In genomic region chr9:106222994-106223393, GRCm38 (mm10) we compare ENCODE assay signal across 23 mouse cellular contexts. TPM values are rescaled to one million over a fixed set of nuclear protein-coding genes. Genes with fewer than 3 reads are reported as not detected.
DNase-seq lines count a peak whose midpoint lies in the region; ATAC-seq lines count a peak whose summit lies in the region.
"Had no signal": no experiment of that assay in that cellular context is flagged by ENCODE, and none has a peak within 500 bp of the region (broad histone marks: within the 10 kb centered on the region; RNA-seq: fewer than 3 reads in every experiment).

No protein-coding gene starts in this region.

- DNase-seq in liver (no peak), A20 (ENCODE audit: low read depth, low spot score) (peak; percentile 83)
- no peak for DNase-seq in cerebellum, postnatal 4 days (ENCODE audit: low spot score in 2 of 2)
- no peak for DNase-seq in urinary bladder, postnatal 36 days (ENCODE audit: low spot score in 2 of 2)
- DNase-seq: adrenal gland, adult 2 months; cerebellum, adult 11 months; cerebellum, postnatal 25 days; heart, adult 2 months; heart, postnatal 4 days; lung, adult 18-20 months; right cerebral cortex, adult 18-20 months; thymus, postnatal 4 days had no signal

- no peak overlapping the region for H3K4me3 ChIP-seq in liver, embryonic 12.5 days
- H3K4me3 ChIP-seq in brown adipose tissue, adult 24 weeks (ENCODE audit: insufficient read depth, low read depth, low read length) = peak overlapping the region; percentile 31; the same call in 1 of the 2 replicates
- peak overlapping the region; percentile 48 for H3K4me3 ChIP-seq in megakaryocyte, embryonic 14.5 days (replicated peaks)
- H3K4me3 ChIP-seq in kidney, embryonic 16.5 days (ENCODE audit: low read length) = no peak overlapping the region
- H3K4me3 ChIP-seq: heart, adult 2 months; limb, embryonic 12.5 days; midbrain, embryonic 12.5 days; neural tube, embryonic 13.5 days had no signal

- 47% methylated on average over 4 of the region's 4 CpGs for WGBS in liver, embryonic 12.5 days (ENCODE audit: insufficient replicate concordance)
- 85% methylated on average over 4 of the region's 4 CpGs for WGBS in kidney, embryonic 16.5 days

- no peaks in the 10 kb centered on the region for H3K36me3 ChIP-seq in liver, embryonic 12.5 days
- peaks cover under 1% of the 10 kb centered on the region for H3K36me3 ChIP-seq in megakaryocyte, embryonic 14.5 days (replicated peaks; ENCODE audit: low read length)
- H3K36me3 ChIP-seq in kidney, embryonic 16.5 days (ENCODE audit: insufficient read depth, low read length) = no peaks in the 10 kb centered on the region
- H3K36me3 ChIP-seq: limb, embryonic 12.5 days; midbrain, embryonic 12.5 days; neural tube, embryonic 13.5 days had no signal

- H3K4me2 ChIP-seq in liver, embryonic 12.5 days = peak overlapping the region; percentile 8; the same call in 1 of the 2 replicates
- no peak overlapping the region for H3K4me2 ChIP-seq in kidney, embryonic 16.5 days (replicated peaks; ENCODE audit: low read depth, low read length)
- H3K4me2 ChIP-seq: limb, embryonic 12.5 days; midbrain, embryonic 12.5 days; neural tube, embryonic 13.5 days had no signal

- no peak for ATAC-seq in liver, embryonic 12.5 days
- no peak for ATAC-seq in kidney, embryonic 16.5 days (ENCODE audit: low FRiP score, low TSS enrichment)
- ATAC-seq: hindbrain, embryonic 16.5 days; intestine, postnatal 0 days had no signal

- no peaks in the 10 kb centered on the region for H3K9me3 ChIP-seq in liver, embryonic 12.5 days (replicated peaks)
- H3K9me3 ChIP-seq in megakaryocyte, embryonic 14.5 days = no peaks in the 10 kb centered on the region; the same call in 1 of the 2 replicates
- H3K9me3 ChIP-seq in kidney, embryonic 16.5 days (ENCODE audit: low read length) = no peaks in the 10 kb centered on the region
- H3K9me3 ChIP-seq: limb, embryonic 12.5 days; midbrain, embryonic 12.5 days; neural tube, embryonic 13.5 days had no signal

- H3K9ac ChIP-seq in liver, embryonic 12.5 days = no peak overlapping the region
- no peak overlapping the region for H3K9ac ChIP-seq in kidney, embryonic 16.5 days (replicated peaks; ENCODE audit: low read length)
- H3K9ac ChIP-seq: limb, embryonic 12.5 days; midbrain, embryonic 12.5 days; neural tube, embryonic 13.5 days had no signal

- no peak overlapping the region for H3K27ac ChIP-seq in liver, embryonic 12.5 days
- peak overlapping the region; percentile 63; the same call in 1 of the 2 replicates for H3K27ac ChIP-seq in brown adipose tissue, adult 24 weeks (replicated peaks; ENCODE audit: low read depth, low read length)
- H3K27ac ChIP-seq in kidney, embryonic 16.5 days (ENCODE audit: low read length) = no peak overlapping the region
- H3K27ac ChIP-seq: heart, adult 2 months; kidney, postnatal 0 days; limb, embryonic 12.5 days; midbrain, embryonic 12.5 days; neural tube, embryonic 13.5 days had no signal

- peaks cover 21% of the 10 kb centered on the region for H3K4me1 ChIP-seq in liver, embryonic 12.5 days
- peaks cover 4% of the 10 kb centered on the region; the same call in 1 of the 2 replicates for H3K4me1 ChIP-seq in brown adipose tissue, adult 24 weeks (ENCODE audit: control insufficient read depth, insufficient read depth, insufficient read length, low read length)
- H3K4me1 ChIP-seq in megakaryocyte, embryonic 14.5 days = peaks cover 30% of the 10 kb centered on the region
- peaks cover 23% of the 10 kb centered on the region for H3K4me1 ChIP-seq in kidney, embryonic 16.5 days (ENCODE audit: insufficient read depth, low read length)

- H3K27me3 ChIP-seq in liver, embryonic 12.5 days (replicated peaks) = peaks cover 59% of the 10 kb centered on the region
- peaks cover 62% of the 10 kb centered on the region for H3K27me3 ChIP-seq in megakaryocyte, embryonic 14.5 days (replicated peaks)
- peaks cover 7% of the 10 kb centered on the region; the same call in 1 of the 2 replicates for H3K27me3 ChIP-seq in kidney, embryonic 16.5 days (ENCODE audit: insufficient read depth, low read length)

RNA-seq across cellular contexts. Expression of gene Tlr9, which starts 0.6 kb away (rescaled TPM):
- polyA plus RNA-seq in liver, embryonic 12.5 days (2016; fragmentation: Nextera tagmentation; extraction: Ambion mirVana) = 0.06 TPM in 1 of 2 replicates, not detected in the other
- 0.48 and 0.88 TPM in 2 replicates for polyA plus RNA-seq in brown adipose tissue, adult 24 weeks (2012; ENCODE audit: insufficient read depth, insufficient read length, missing spikeins)
- 0.63 and 2.3 TPM in 2 replicates for polyA plus RNA-seq in megakaryocyte, embryonic 14.5 days (2012; ENCODE audit: insufficient read depth, low replicate concordance)
- polyA plus RNA-seq in kidney, embryonic 16.5 days (2015; fragmentation: Nextera tagmentation; extraction: Ambion mirVana) = 0.07 TPM in 1 of 2 replicates, not detected in the other
- polyA plus RNA-seq: forebrain, embryonic 11.5 days; limb, embryonic 12.5 days; midbrain, embryonic 12.5 days; neural tube, embryonic 13.5 days had no signal

RNA-seq across cellular contexts. Expression of gene Twf2, which starts 20.1 kb away (rescaled TPM):
- 34.7 and 35.9 TPM in 2 replicates for polyA plus RNA-seq in liver, embryonic 12.5 days (2016; fragmentation: Nextera tagmentation; extraction: Ambion mirVana)
- polyA plus RNA-seq in brown adipose tissue, adult 24 weeks (2012; ENCODE audit: insufficient read depth, insufficient read length, missing spikeins) = 13.6 and 19.5 TPM in 2 replicates
- 149 TPM in 2 replicates for polyA plus RNA-seq in megakaryocyte, embryonic 14.5 days (2012; ENCODE audit: insufficient read depth, low replicate concordance)
- polyA plus RNA-seq in kidney, embryonic 16.5 days (2015; fragmentation: Nextera tagmentation; extraction: Ambion mirVana) = 72.7 and 75.5 TPM in 2 replicates

RNA-seq across cellular contexts. Expression of gene Ppm1m, which starts 23.4 kb away (rescaled TPM):
- 17.0 and 17.8 TPM in 2 replicates for polyA plus RNA-seq in liver, embryonic 12.5 days (2016; fragmentation: Nextera tagmentation; extraction: Ambion mirVana)
- polyA plus RNA-seq in brown adipose tissue, adult 24 weeks (2012; ENCODE audit: insufficient read depth, insufficient read length, missing spikeins) = 104 and 137 TPM in 2 replicates
- polyA plus RNA-seq in megakaryocyte, embryonic 14.5 days (2012; ENCODE audit: insufficient read depth, low replicate concordance) = 8.2 and 12.4 TPM in 2 replicates
- 56.8 and 58.8 TPM in 2 replicates for polyA plus RNA-seq in kidney, embryonic 16.5 days (2015; fragmentation: Nextera tagmentation; extraction: Ambion mirVana)

RNA-seq across cellular contexts. Expression of gene Alas1, which starts 25.5 kb away (rescaled TPM):
- 37.6 and 41.1 TPM in 2 replicates for polyA plus RNA-seq in liver, embryonic 12.5 days (2016; fragmentation: Nextera tagmentation; extraction: Ambion mirVana)
- 452 and 504 TPM in 2 replicates for polyA plus RNA-seq in brown adipose tissue, adult 24 weeks (2012; ENCODE audit: insufficient read depth, insufficient read length, missing spikeins)
- polyA plus RNA-seq in megakaryocyte, embryonic 14.5 days (2012; ENCODE audit: insufficient read depth, low replicate concordance) = 13.1 and 14.8 TPM in 2 replicates
- polyA plus RNA-seq in kidney, embryonic 16.5 days (2015; fragmentation: Nextera tagmentation; extraction: Ambion mirVana) = 122 and 128 TPM in 2 replicates

RNA-seq across cellular contexts. Expression of gene Wdr82, which starts 52.3 kb away (rescaled TPM):
- 11.5 and 11.8 TPM in 2 replicates for polyA plus RNA-seq in liver, embryonic 12.5 days (2016; fragmentation: Nextera tagmentation; extraction: Ambion mirVana)
- 19.7 and 20.3 TPM in 2 replicates for polyA plus RNA-seq in brown adipose tissue, adult 24 weeks (2012; ENCODE audit: insufficient read depth, insufficient read length, missing spikeins)
- 3.7 and 4.5 TPM in 2 replicates for polyA plus RNA-seq in megakaryocyte, embryonic 14.5 days (2012; ENCODE audit: insufficient read depth, low replicate concordance)
- polyA plus RNA-seq in kidney, embryonic 16.5 days (2015; fragmentation: Nextera tagmentation; extraction: Ambion mirVana) = 20.7 and 20.8 TPM in 2 replicates

Comparison
In these comparisons a context has a peak if more than half of its experiments do, and no peak if none do; other contexts are left out.
1. H3K4me3 ChIP-seq: peak in brown adipose tissue, adult 24 weeks (single experiment) and megakaryocyte, embryonic 14.5 days (single experiment); none in liver, embryonic 12.5 days (single experiment) and kidney, embryonic 16.5 days (single experiment).